ENCODE assay signal across 19 mouse cellular contexts in genomic region chr9:50592955-50593354, GRCm38 (mm10). TPM values are rescaled to one million over a fixed set of nuclear protein-coding genes. Genes with fewer than 3 reads are reported as not detected.
"Had no signal": no experiment of that assay in that cellular context is flagged by ENCODE, and none has a peak within 500 bp of the region (broad histone marks: within the 10 kb centered on the region; RNA-seq: fewer than 3 reads in every experiment).

No protein-coding gene starts in this region.

- H3K4me3 ChIP-seq: layer of hippocampus, adult 2 months; limb, embryonic 13.5 days; liver, embryonic 13.5 days; midbrain, embryonic 12.5 days; myocyte; neural tube, embryonic 15.5 days had no signal

- H3K4me1 ChIP-seq: limb, embryonic 13.5 days; midbrain, embryonic 12.5 days; neural tube, embryonic 15.5 days had no signal

- H3K27ac ChIP-seq: layer of hippocampus, adult 2 months; limb, embryonic 13.5 days; liver, embryonic 13.5 days; midbrain, embryonic 12.5 days; neural tube, embryonic 15.5 days had no signal

- H3K27me3 ChIP-seq: limb, embryonic 13.5 days; liver, embryonic 13.5 days; midbrain, embryonic 12.5 days; neural tube, embryonic 15.5 days had no signal

- ATAC-seq: hindbrain, embryonic 16.5 days; intestine, postnatal 0 days; midbrain, embryonic 16.5 days had no signal

- H3K9me3 ChIP-seq: limb, embryonic 13.5 days; liver, embryonic 13.5 days; midbrain, embryonic 12.5 days; neural tube, embryonic 15.5 days had no signal

- H3K4me2 ChIP-seq: limb, embryonic 13.5 days; liver, embryonic 13.5 days; midbrain, embryonic 12.5 days; neural tube, embryonic 15.5 days had no signal

- H3K9ac ChIP-seq: limb, embryonic 13.5 days; liver, embryonic 13.5 days; midbrain, embryonic 12.5 days; neural tube, embryonic 15.5 days had no signal

RNA-seq across cellular contexts. Expression of gene Tex12, which starts 31.8 kb away (rescaled TPM):
- total RNA-seq: layer of hippocampus, adult 2 months; layer of hippocampus, postnatal 14 days; left cerebral cortex, adult 18-20 months; left cerebral cortex, postnatal 10 days; left cerebral cortex, postnatal 4 days; megakaryocyte-erythroid progenitor cell, adult 5-6 weeks had no signal
- polyA plus RNA-seq: inflammation-experienced regulatory T-cells, adult 6 months; kidney, embryonic 14.5 days; limb, embryonic 13.5 days; liver, embryonic 13.5 days; myocyte; neural tube, embryonic 11.5 days; stomach, embryonic 14.5 days; thymus, adult 2 months had no signal
